Mouse (Mus musculus) embryonic fibroblast, embryonic 13.5 days (primary cell): ENCODE measurements around the gene Apmap.

ENCODE experiments used
- CTCF ChIP-seq: IDR thresholded peaks from 2 replicates; pipeline ENCODE4 v1.5.1; 2011; ENCODE audit warnings: mild to moderate bottlenecking, control low read depth, low read length, moderate library complexity, borderline replicate concordance; ENCODE audit not compliant: insufficient read depth
- POLR2A ChIP-seq: IDR thresholded peaks from 2 replicates; pipeline ENCODE4 v1.6.1; 2011; ENCODE audit warnings: low read depth, mild to moderate bottlenecking, control low read depth, low read length, moderate library complexity

GRCm38 (mm10) chr2:150567051-150567450, 41.3 kb downstream of the Apmap start:
- TF ChIP-seq CTCF, result no peak
- TF ChIP-seq POLR2A, result no peak
